In genomic region chr4:133297360-133297759, GRCm38 (mm10) we compare ENCODE assay signal across 9 mouse cellular contexts. TPM values are rescaled to one million over a fixed set of nuclear protein-coding genes. Genes with fewer than 3 reads are reported as not detected.
DNase-seq lines count a peak whose midpoint lies in the region; ATAC-seq and TF ChIP-seq lines count a peak whose summit lies in the region.
"Had no signal": no experiment of that assay in that cellular context is flagged by ENCODE, and none has a peak within 500 bp of the region (broad histone marks: within the 10 kb centered on the region; RNA-seq: fewer than 3 reads in every experiment).

No protein-coding gene starts in this region.

- intact Hi-C loops in left cerebral cortex, adult 2 months (cut with DNase I): loop anchor here (1.0 to 10.0 kb wide), 3 partner anchors 47 to 223 kb away; no protein-coding TSS in a partner anchor

- TF ChIP-seq CTCF in left cerebral cortex, adult 2 months (IDR thresholded peaks at IDR 0.05): no peak

- H3K27ac ChIP-seq in left cerebral cortex, adult 2 months: peak overlapping the region; percentile 88
- H3K27ac ChIP-seq in embryonic facial prominence, embryonic 13.5 days: no peak overlapping the region
- peak overlapping the region; percentile 26; the same call in 1 of the 2 replicates for H3K27ac ChIP-seq in limb, embryonic 10.5 days

- ATAC-seq in embryonic facial prominence, embryonic 13.5 days (ENCODE audit: insufficient number of reproducible peaks, insufficient read depth, low FRiP score, low TSS enrichment, low read depth): no peak

- H3K9ac ChIP-seq in embryonic facial prominence, embryonic 13.5 days: peak overlapping the region; percentile 6; the same call in 1 of the 2 replicates

- 65% methylated on average over 10 of the region's 10 CpGs for WGBS in embryonic facial prominence, embryonic 13.5 days
- WGBS in limb, embryonic 10.5 days: 47% methylated on average over 10 of the region's 10 CpGs

- H3K4me3 ChIP-seq in left cerebral cortex, adult 2 months: no peak overlapping the region
- no peak overlapping the region for H3K4me3 ChIP-seq in embryonic facial prominence, embryonic 13.5 days
- no peak overlapping the region for H3K4me3 ChIP-seq in limb, embryonic 10.5 days
- H3K4me3 ChIP-seq: myocyte had no signal

- H3K27me3 ChIP-seq in embryonic facial prominence, embryonic 13.5 days: no peaks in the 10 kb centered on the region
- peaks cover 25% of the 10 kb centered on the region for H3K27me3 ChIP-seq in limb, embryonic 10.5 days (ENCODE audit: low read depth, poor library complexity, severe bottlenecking)

- peak; percentile 40 for DNase-seq in adrenal gland, postnatal 14 days
- DNase-seq in adrenal gland, adult 2 months: no peak
- DNase-seq in left cerebral cortex, adult 2 months (ENCODE audit: extremely low spot score in 1 of 2, low spot score in 2 of 2): no peak
- no peak for DNase-seq in left cerebral cortex, adult 18-20 months (ENCODE audit: low spot score in 2 of 2)
- no peak for DNase-seq in limb, embryonic 10.5 days (ENCODE audit: low spot score)
- no peak for DNase-seq in kidney, adult 8-10 months
- DNase-seq in right cerebral cortex, postnatal 25 days: no peak

- peaks cover 25% of the 10 kb centered on the region for H3K4me1 ChIP-seq in embryonic facial prominence, embryonic 13.5 days
- H3K4me1 ChIP-seq in limb, embryonic 10.5 days: peaks cover 45% of the 10 kb centered on the region

- H3K36me3 ChIP-seq in embryonic facial prominence, embryonic 13.5 days: peaks cover 76% of the 10 kb centered on the region
- peaks cover 53% of the 10 kb centered on the region for H3K36me3 ChIP-seq in limb, embryonic 10.5 days

- H3K4me2 ChIP-seq in embryonic facial prominence, embryonic 13.5 days: no peak overlapping the region

- H3K9me3 ChIP-seq in embryonic facial prominence, embryonic 13.5 days: no peaks in the 10 kb centered on the region
- H3K9me3 ChIP-seq in limb, embryonic 10.5 days (replicated peaks): no peaks in the 10 kb centered on the region

RNA-seq across cellular contexts. Expression of gene Tmem222, which starts 19.8 kb away (rescaled TPM):
- total RNA-seq in adrenal gland, postnatal 14 days (2021): 48.7 and 55.0 TPM in 2 replicates
- total RNA-seq in adrenal gland, adult 2 months (2021): 10 to 100 TPM; 59.7 to 78.2 TPM
- 123 and 125 TPM in 2 replicates for polyA plus RNA-seq in adrenal gland, adult 2 months (2012; rRNA removed)
- total RNA-seq in left cerebral cortex, adult 2 months (2021): 10 to 100 TPM; 87.3 to 91.2 TPM
- total RNA-seq in left cerebral cortex, adult 18-20 months (2021): 10 to 100 TPM; 88.3 to 97.2 TPM
- 84.4 and 89.9 TPM in 2 replicates for polyA plus RNA-seq in embryonic facial prominence, embryonic 13.5 days (2015; fragmentation: Nextera tagmentation; extraction: Ambion mirVana)
- polyA plus RNA-seq in limb, embryonic 10.5 days (2016; fragmentation: Nextera tagmentation; extraction: Ambion mirVana): 93.7 and 98.5 TPM in 2 replicates

RNA-seq across cellular contexts. Expression of gene Sytl1, which starts 34.4 kb away (rescaled TPM):
- total RNA-seq in adrenal gland, postnatal 14 days (2021): 5.3 and 6.2 TPM in 2 replicates
- total RNA-seq in adrenal gland, adult 2 months (2021): 1 to 10 TPM; 1.4 to 1.9 TPM
- polyA plus RNA-seq in adrenal gland, adult 2 months (2012; rRNA removed): 2.2 and 2.8 TPM in 2 replicates
- 1 to 10 TPM; 3.0 TPM for total RNA-seq in left cerebral cortex, adult 2 months (2021)
- 1 to 10 TPM; 6.7 to 7.3 TPM for total RNA-seq in left cerebral cortex, adult 18-20 months (2021)
- polyA plus RNA-seq in embryonic facial prominence, embryonic 13.5 days (2015; fragmentation: Nextera tagmentation; extraction: Ambion mirVana): 6.6 and 8.2 TPM in 2 replicates
- polyA plus RNA-seq in limb, embryonic 10.5 days (2016; fragmentation: Nextera tagmentation; extraction: Ambion mirVana): 2.0 and 2.5 TPM in 2 replicates

RNA-seq across cellular contexts. Expression of gene Wdtc1, which starts 55.9 kb away (rescaled TPM):
- 53.3 and 55.1 TPM in 2 replicates for total RNA-seq in adrenal gland, postnatal 14 days (2021)
- total RNA-seq in adrenal gland, adult 2 months (2021): 10 to 100 TPM; 56.3 to 56.9 TPM
- polyA plus RNA-seq in adrenal gland, adult 2 months (2012; rRNA removed): 75.2 and 83.0 TPM in 2 replicates
- total RNA-seq in left cerebral cortex, adult 2 months (2021): 10 to 100 TPM; 59.7 to 60.6 TPM
- total RNA-seq in left cerebral cortex, adult 18-20 months (2021): 10 to 100 TPM; 61.2 to 68.1 TPM
- 13.9 and 14.3 TPM in 2 replicates for polyA plus RNA-seq in embryonic facial prominence, embryonic 13.5 days (2015; fragmentation: Nextera tagmentation; extraction: Ambion mirVana)
- 14.3 and 15.5 TPM in 2 replicates for polyA plus RNA-seq in limb, embryonic 10.5 days (2016; fragmentation: Nextera tagmentation; extraction: Ambion mirVana)

RNA-seq across cellular contexts. Expression of gene Map3k6, which starts 56.7 kb away (rescaled TPM):
- total RNA-seq in adrenal gland, postnatal 14 days (2021): 35.3 and 61.4 TPM in 2 replicates
- total RNA-seq in adrenal gland, adult 2 months (2021): 10 to 100 TPM; 22.4 to 22.9 TPM
- polyA plus RNA-seq in adrenal gland, adult 2 months (2012; rRNA removed): 17.5 and 17.6 TPM in 2 replicates
- total RNA-seq in left cerebral cortex, adult 2 months (2021): 10 to 100 TPM in 1 of 2 experiments, 1 to 10 TPM in 1; 5.3 to 10.6 TPM
- 1 to 10 TPM; 5.8 to 7.4 TPM for total RNA-seq in left cerebral cortex, adult 18-20 months (2021)
- polyA plus RNA-seq in embryonic facial prominence, embryonic 13.5 days (2015; fragmentation: Nextera tagmentation; extraction: Ambion mirVana): 4.3 and 4.8 TPM in 2 replicates
- polyA plus RNA-seq in limb, embryonic 10.5 days (2016; fragmentation: Nextera tagmentation; extraction: Ambion mirVana): 0.84 and 1.7 TPM in 2 replicates
